Mouse (Mus musculus) bone marrow macrophage, adult 2 months (primary cell): Measurements from ENCODE around the gene Ankub1.

ENCODE experiments used
- CTCF ChIP-seq: IDR thresholded peaks from 2 replicates; pipeline ENCODE4 v1.5.1; 2012; ENCODE audit warnings: low read depth, mild to moderate bottlenecking, low read length, moderate library complexity
- POLR2A ChIP-seq: IDR thresholded peaks from 2 replicates; pipeline ENCODE4 v1.6.1; 2012; ENCODE audit warnings: mild to moderate bottlenecking, low read depth, low read length, borderline replicate concordance

DNA sequence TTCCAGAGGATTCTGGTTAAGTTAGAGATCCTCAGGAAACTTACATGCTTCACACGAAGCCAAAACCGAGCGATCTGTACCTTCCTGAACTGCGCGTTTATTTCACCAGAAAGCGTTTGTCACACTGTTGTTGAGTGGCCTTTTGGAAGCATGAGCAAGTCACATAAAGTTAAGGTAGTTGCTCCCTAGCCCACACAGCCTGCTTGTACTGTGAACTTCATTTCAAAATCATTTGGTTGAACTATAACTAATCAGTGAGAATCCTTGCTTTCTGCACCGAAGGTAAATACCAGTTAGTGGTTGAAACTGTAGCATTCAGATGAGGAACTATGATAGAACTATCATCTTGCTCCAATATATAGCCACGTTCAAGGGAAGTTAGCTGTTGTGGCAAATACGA lies 4.2 kb upstream of the Ankub1 start:
- no peak for TF ChIP-seq CTCF
- no peak for TF ChIP-seq POLR2A
